Mouse (Mus musculus) midbrain, embryonic 14.5 days (tissue): Measurements from ENCODE around the gene Tmem50b. TPM values are rescaled to one million over a fixed set of nuclear protein-coding genes. Genes with fewer than 3 reads are reported as not detected.

Source experiments
- ATAC-seq: fragments of 200-750 bp; cut with Nextera tagmentation; 2 replicates; pipeline ENCODE4 v1.8.0; 2017; ENCODE audit warnings: moderate number of reproducible peaks, moderate library complexity; ENCODE audit not compliant: low FRiP score, low TSS enrichment
- DNase-seq: peaks from one replicate; pipeline ENCODE4 v3.0.0-alpha.2; 2015
- H3K27ac ChIP-seq: fragments of 300-500 bp; sonication (generic); replicated peaks from 2 replicates; pipeline ENCODE4 v1.5.1; 2014; ENCODE audit warnings: mild to moderate bottlenecking, low read depth, low read length, moderate library complexity
- H3K27me3 ChIP-seq: fragments of 300-500 bp; sonication (generic); 2 replicates; pipeline ENCODE4 v1.6.1; 2014; ENCODE audit warnings: low read length, control low read depth, mixed read lengths; ENCODE audit not compliant: control insufficient read depth, insufficient read depth
- H3K36me3 ChIP-seq: fragments of 300-500 bp; sonication (generic); 2 replicates; pipeline ENCODE4 v1.6.1; 2014; ENCODE audit warnings: low read length, control low read depth; ENCODE audit not compliant: control insufficient read depth, insufficient read depth
- H3K4me1 ChIP-seq: fragments of 300-500 bp; sonication (generic); 2 replicates; pipeline ENCODE4 v1.6.1; 2014; ENCODE audit warnings: mild to moderate bottlenecking, antibody characterized with exemption, low read length, control low read depth; ENCODE audit not compliant: control insufficient read depth, insufficient read depth
- H3K4me2 ChIP-seq: fragments of 300-500 bp; sonication (generic); 2 replicates; pipeline ENCODE4 v1.6.1; 2014; ENCODE audit warnings: mild to moderate bottlenecking, low read length, moderate library complexity
- H3K4me3 ChIP-seq: fragments of 300-500 bp; sonication (generic); replicated peaks from 2 replicates; pipeline ENCODE4 v1.5.1; 2014; ENCODE audit warnings: low read depth, low read length
- H3K9ac ChIP-seq: fragments of 300-500 bp; sonication (generic); replicated peaks from 2 replicates; pipeline ENCODE4 v1.6.1; 2014; ENCODE audit warnings: mild to moderate bottlenecking, low read length, moderate library complexity
- H3K9me3 ChIP-seq: fragments of 300-500 bp; sonication (generic); 2 replicates; pipeline ENCODE4 v1.6.1; 2016; ENCODE audit warnings: low read length, control low read depth, mixed read lengths; ENCODE audit not compliant: control insufficient read depth
- WGBS: fragments of 180-500 bp; shearing (Covaris S2); extraction: QIAGEN DNeasy Blood & Tissue Kit; methylation state at CpG from one replicate; pipeline ENCODE4 v1.1.7; 2014; 5-methylcytosine and 5-hydroxymethylcytosine counted together
- polyA plus RNA-seq: library from polyadenylated mRNA; unstranded; fragments of >200 nt; fragmentation: Nextera tagmentation; extraction: Ambion mirVana; gene quantifications from 2 replicates; pipeline ENCODE4 v1.2.1, GENCODE M21; 2014

Tmem50b gene
- polyA plus RNA-seq, 1 experiment from 2014 or later = 77.8 TPM

DNA sequence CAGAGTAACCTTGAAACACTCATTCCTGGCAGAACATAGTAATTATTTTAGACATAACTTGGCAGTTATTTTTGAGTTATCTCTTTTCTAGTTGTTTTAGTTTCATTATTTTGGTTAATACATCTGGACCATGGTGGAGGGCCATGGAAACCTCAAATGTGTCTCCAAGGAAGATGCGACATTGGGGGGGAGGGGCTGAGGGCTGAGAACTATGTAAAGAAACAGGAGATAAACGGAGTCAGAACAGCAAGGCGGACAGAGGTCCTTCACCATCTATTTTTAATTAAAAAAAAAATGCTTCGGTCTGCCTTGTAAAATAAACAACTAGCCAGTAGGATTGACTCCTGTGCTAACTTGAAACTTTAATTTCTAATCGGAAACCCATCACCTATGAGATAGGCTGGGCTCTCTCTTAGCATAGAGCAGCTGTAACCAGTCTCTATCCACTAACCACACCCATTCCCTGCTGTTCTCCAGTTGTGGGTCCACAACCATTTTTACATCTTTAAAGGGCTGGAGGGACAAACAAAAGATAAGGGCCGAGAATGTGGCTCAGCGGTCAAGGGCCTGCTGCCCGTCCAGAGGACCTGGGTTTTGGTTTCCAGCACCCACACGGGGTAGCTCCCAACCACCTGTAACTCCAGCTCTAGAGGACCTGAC lies 32.2 kb downstream of the Tmem50b start:
- Histone ChIP-seq H3K27me3 (no peaks in the 10 kb centered on the region), H3K9me3 (no peaks in the 10 kb centered on the region), H3K4me2 (no peak overlapping the region), H3K9ac (no peak overlapping the region), H3K36me3 (peaks cover 30% of the 10 kb centered on the region), H3K4me1 (no peaks in the 10 kb centered on the region), H3K4me3 (no peak overlapping the region), H3K27ac (no peak overlapping the region)
- DNase-seq = no peak
- 79% methylated on average over 9 of the region's 9 CpGs for WGBS
- no peak for ATAC-seq

GRCm38 (mm10) chr16:91564580-91565291 lies 32.9 kb downstream of the Tmem50b start:
- no peak overlapping the region for H3K4me3 ChIP-seq

DNA sequence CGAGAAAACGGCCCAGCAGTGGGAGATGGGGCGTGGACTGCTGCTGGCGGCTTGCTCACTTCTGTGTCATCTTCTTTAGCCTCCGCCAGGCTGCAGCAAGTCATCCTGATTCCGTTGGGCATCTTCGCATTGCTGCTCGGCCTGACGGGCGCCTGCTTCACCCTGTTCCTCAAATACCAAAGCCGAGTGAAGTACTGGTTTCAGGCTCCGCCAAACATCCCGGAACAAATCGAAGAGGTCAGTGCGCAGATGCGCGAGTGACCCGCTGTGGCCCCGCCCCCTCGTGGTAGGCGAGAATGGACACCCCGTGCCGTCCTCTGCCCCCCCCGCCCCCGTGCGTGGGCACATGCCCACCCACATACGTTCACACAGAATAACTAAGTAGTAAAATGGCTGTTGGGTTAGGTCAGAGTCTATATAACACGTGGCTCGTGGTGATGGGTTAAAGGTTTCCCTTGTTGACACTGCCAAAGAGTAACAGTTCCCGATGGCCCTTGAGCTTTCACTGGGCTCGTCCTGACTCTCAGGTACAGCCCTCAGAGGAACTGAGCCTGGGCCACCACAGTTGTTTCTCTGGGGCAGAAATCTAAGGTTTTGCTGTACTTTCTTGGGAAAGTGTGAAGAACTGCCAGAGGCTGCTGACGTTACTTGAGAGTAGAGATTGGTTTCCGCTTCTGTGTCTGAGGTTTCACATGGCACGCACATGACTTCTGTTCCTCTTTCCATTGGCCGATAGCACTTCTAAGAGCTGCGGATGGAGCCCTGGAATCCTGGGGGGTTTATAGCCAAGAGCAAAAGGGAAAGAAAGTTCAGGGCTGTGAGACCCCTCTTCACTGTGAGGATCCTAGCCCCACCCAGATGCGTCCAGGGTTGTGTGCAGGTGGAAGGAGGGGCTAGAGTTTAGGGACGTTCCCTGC lies 35.8 kb downstream of the Tmem50b start:
- H3K9me3 ChIP-seq = no peaks in the 10 kb centered on the region
- no peaks in the 10 kb centered on the region for H3K27me3 ChIP-seq
- 73% methylated on average over 38 of the region's 38 CpGs for WGBS
- DNase-seq (no peak), ATAC-seq (no peak)
- no peak overlapping the region for H3K4me3 ChIP-seq
- peaks cover 53% of the 10 kb centered on the region for H3K36me3 ChIP-seq
- H3K9ac ChIP-seq = no peak overlapping the region
- H3K4me1 ChIP-seq = no peaks in the 10 kb centered on the region
- peak overlapping the region; percentile 12; the same call in 1 of the 2 replicates for H3K4me2 ChIP-seq
- H3K27ac ChIP-seq = no peak overlapping the region

More at GRCm38 (mm10) chr16:91564580-91565291, 32.9 kb downstream of the Tmem50b start:
- no peaks in the 10 kb centered on the region for H3K27me3 ChIP-seq
- WGBS = 92% methylated on average over 4 of the region's 4 CpGs
- H3K36me3 ChIP-seq = peaks cover 36% of the 10 kb centered on the region
- no peaks in the 10 kb centered on the region for H3K9me3 ChIP-seq
- H3K4me2 ChIP-seq = no peak overlapping the region
- DNase-seq = no peak
- H3K4me1 ChIP-seq = no peaks in the 10 kb centered on the region
- H3K9ac ChIP-seq = no peak overlapping the region
- H3K27ac ChIP-seq = no peak overlapping the region
- ATAC-seq = no peak

DNA sequence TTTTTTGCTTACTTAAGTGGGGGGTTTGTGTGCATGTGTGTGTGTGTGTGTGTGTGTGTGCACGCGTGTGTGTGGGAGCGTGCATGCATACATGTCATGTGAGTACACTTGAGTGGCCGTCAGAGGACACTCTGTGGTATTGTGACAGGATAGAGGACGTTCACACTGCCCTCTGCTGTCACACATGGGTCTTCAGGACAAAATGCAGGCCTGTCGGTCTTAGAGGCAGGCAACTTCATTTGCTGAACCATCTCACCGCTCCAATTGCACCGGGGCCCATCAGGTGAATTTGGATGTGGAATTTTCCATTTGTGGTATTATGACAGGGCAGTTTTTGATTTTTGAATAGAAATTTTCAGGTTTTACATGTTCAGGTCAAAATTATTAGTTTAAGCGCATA lies 36.5 kb downstream of the Tmem50b start:
- Histone ChIP-seq H3K27ac (no peak overlapping the region), H3K9ac (no peak overlapping the region), H3K4me1 (no peaks in the 10 kb centered on the region), H3K36me3 (peaks cover 53% of the 10 kb centered on the region), H3K4me3 (no peak overlapping the region), H3K9me3 (no peaks in the 10 kb centered on the region), H3K4me2 (0 out of 2 replicates have a peak overlapping the region, but pooled peaks have one; percentile 12), H3K27me3 (no peaks in the 10 kb centered on the region)
- ATAC-seq (no peak), DNase-seq (peak; percentile 75)
- WGBS = 57% methylated on average over 9 of the region's 9 CpGs

DNA sequence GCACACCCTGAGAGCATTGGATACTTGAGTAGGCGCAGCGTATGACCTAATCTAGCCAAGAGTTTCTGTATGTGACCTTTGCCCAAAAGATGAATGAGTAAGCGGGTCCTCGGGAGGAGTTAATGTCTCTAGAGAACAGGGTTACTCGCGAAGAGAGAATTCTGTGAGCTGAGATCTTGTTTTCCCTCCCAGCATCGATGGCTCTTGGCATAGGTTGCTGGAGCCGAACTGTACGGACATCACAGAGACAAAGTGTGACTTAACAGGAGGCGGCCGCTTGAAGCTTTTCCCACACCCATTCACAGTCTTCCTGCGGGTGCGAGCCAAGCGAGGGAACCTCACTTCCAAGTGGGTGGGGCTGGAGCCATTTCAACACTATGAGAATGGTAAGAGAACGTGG lies 39.9 kb downstream of the Tmem50b start:
- Histone ChIP-seq H3K4me2 (no peak overlapping the region), H3K27me3 (no peaks in the 10 kb centered on the region), H3K27ac (no peak overlapping the region), H3K36me3 (peaks cover 44% of the 10 kb centered on the region), H3K4me1 (peaks cover 4% of the 10 kb centered on the region; the same call in 1 of the 2 replicates), H3K4me3 (no peak overlapping the region), H3K9me3 (no peaks in the 10 kb centered on the region), H3K9ac (no peak overlapping the region)
- 95% methylated on average over 15 of the region's 15 CpGs for WGBS
- no peak for ATAC-seq
- DNase-seq = no peak

GRCm38 (mm10) chr16:91557214-91557613 lies 40.4 kb downstream of the Tmem50b start:
- H3K9me3 ChIP-seq = no peaks in the 10 kb centered on the region
- no peak overlapping the region for H3K9ac ChIP-seq
- H3K4me2 ChIP-seq = no peak overlapping the region
- H3K27me3 ChIP-seq = no peaks in the 10 kb centered on the region
- no peak for DNase-seq
- peaks cover 41% of the 10 kb centered on the region for H3K36me3 ChIP-seq
- no peak overlapping the region for H3K27ac ChIP-seq
- no peak for ATAC-seq
- no peak overlapping the region for H3K4me3 ChIP-seq
- WGBS = 86% methylated on average over 7 of the region's 7 CpGs
- peaks cover 4% of the 10 kb centered on the region; the same call in 1 of the 2 replicates for H3K4me1 ChIP-seq

GRCm38 (mm10) chr16:91556659-91557058 lies 40.9 kb downstream of the Tmem50b start:
- no peak overlapping the region for H3K4me2 ChIP-seq
- no peaks in the 10 kb centered on the region for H3K27me3 ChIP-seq
- no peak overlapping the region for H3K4me3 ChIP-seq
- ATAC-seq (no peak), DNase-seq (no peak)
- 84% methylated on average over 15 of the region's 15 CpGs for WGBS
- no peaks in the 10 kb centered on the region for H3K9me3 ChIP-seq
- H3K36me3 ChIP-seq = peaks cover 36% of the 10 kb centered on the region
- peaks cover 4% of the 10 kb centered on the region; the same call in 1 of the 2 replicates for H3K4me1 ChIP-seq
- no peak overlapping the region for H3K27ac ChIP-seq
- no peak overlapping the region for H3K9ac ChIP-seq

DNA sequence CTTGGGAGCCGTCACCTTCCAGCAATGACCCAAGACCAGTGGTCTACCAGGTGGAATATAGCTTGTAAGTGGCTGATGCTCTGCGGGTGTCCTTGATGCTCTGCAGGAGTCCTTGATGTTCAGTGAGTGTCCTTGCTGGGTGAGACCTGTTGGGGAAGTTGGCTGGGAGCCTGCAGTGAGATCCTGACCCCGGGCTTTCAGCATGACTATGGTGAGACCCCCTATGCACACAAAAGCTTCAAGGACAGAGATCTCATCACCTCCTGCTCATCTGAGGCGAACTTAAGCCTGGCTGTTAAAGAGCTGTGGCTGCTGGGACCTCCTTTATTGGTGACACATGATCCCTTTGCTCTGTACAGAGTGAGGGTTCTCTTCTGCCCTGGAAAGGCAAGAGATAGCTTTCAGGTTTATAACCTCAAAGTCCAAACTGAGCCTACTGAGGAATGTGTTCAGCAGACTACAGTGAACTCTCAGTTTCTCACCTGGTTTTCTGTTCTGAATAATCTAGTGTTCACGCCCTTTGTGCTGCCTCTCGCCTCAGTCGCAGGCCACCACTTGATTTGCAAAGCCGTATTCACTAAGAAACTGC lies 42.5 kb downstream of the Tmem50b start:
- H3K36me3 ChIP-seq = peaks cover 26% of the 10 kb centered on the region; the same call in 1 of the 2 replicates
- no peak overlapping the region for H3K4me3 ChIP-seq
- no peaks in the 10 kb centered on the region for H3K27me3 ChIP-seq
- DNase-seq = no peak
- no peak overlapping the region for H3K27ac ChIP-seq
- no peak overlapping the region for H3K4me2 ChIP-seq
- peaks cover 4% of the 10 kb centered on the region; the same call in 1 of the 2 replicates for H3K4me1 ChIP-seq
- 86% methylated on average over 8 of the region's 8 CpGs for WGBS
- H3K9ac ChIP-seq = no peak overlapping the region
- no peak for ATAC-seq
- no peaks in the 10 kb centered on the region for H3K9me3 ChIP-seq
